Mouse (Mus musculus) gastrocnemius, postnatal 25 days (tissue): ENCODE data around the gene 1700021F05Rik. TPM values are rescaled to one million over a fixed set of nuclear protein-coding genes. Genes with fewer than 3 reads are reported as not detected.

Source experiments
- DNase-seq: peaks from one replicate; pipeline ENCODE4 v3.0.0; 2022
- total RNA-seq, 2 experiments: library from RNA; stranded (reverse); gene quantifications; 1 replicate in 1 of 2; 2 replicates in 1 of 2; pipeline ENCODE4 v1.2.3; 2021

Gene 1700021F05Rik
- total RNA-seq, 2 experiments from 2014 or later = 101 to 117 TPM

- DNase-seq = peak; percentile 58
Observed at GRCm38 (mm10) chr10:43483426-43483995, 57.3 kb downstream of the 1700021F05Rik start.

GRCm38 (mm10) chr10:43482021-43482420, 58.8 kb downstream of the 1700021F05Rik start:
- no peak for DNase-seq

DNA sequence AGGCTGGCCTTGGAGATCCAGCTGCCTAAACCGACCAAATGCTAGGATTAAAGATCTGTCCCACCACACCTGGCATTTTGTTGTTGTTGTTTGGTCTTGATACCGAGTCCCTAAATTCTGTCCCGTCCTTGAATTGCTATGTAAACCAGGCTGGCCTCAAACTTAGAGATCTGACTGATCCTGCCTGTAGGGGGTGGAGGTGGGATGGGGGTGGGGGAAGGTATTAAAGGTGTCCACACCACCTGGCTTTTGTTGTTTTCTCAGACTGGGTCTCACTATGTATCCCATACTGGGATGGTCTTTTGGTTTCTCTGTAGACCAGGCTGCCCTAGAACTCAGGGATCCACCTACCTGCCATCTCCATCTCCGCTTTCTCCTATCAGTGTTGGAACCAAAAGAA, 59.6 kb downstream of the 1700021F05Rik start:
- DNase-seq = no peak

- DNase-seq = no peak
Observed at GRCm38 (mm10) chr10:43480227-43480849, 60.5 kb downstream of the 1700021F05Rik start.

GRCm38 (mm10) chr10:43479436-43480157, 61.2 kb downstream of the 1700021F05Rik start:
- peak; percentile 91 for DNase-seq

- peak; percentile 49 for DNase-seq
Observed at GRCm38 (mm10) chr10:43478751-43479435, 61.9 kb downstream of the 1700021F05Rik start, which contains the start of gene Bend3. Bend3 (plus strand) TSS chr10:43478831.

GRCm38 (mm10) chr10:43477865-43478681, 62.7 kb downstream of the 1700021F05Rik start:
- peak; percentile 52 for DNase-seq

DNA sequence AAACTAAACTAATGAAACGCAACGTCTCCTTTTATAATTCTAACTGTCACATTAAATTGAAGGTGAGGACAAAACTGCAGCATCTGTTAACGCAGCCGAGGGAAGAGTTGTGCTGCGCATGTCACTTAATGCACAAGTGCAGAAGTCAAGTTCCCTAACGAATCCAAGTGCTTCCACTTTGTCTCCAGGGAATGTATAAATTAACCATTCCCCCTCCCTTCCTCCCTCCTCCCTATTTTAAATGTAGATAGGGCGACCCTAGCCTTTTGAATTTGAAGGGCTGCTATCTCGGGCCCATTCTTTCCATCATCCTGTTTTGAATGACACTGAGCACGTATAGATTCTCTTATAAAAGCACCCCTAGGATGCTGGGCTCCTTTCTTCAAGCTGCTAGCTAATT, 63.3 kb downstream of the 1700021F05Rik start:
- DNase-seq = no peak

- DNase-seq = no peak
Observed at GRCm38 (mm10) chr10:43475376-43475775, 65.4 kb downstream of the 1700021F05Rik start.

Other genes starting within 250 kb of the 1700021F05Rik start
- gene Bend3, start 62.2 kb downstream of the 1700021F05Rik start, total RNA-seq = 1 to 10 TPM; 2.9 to 3.6 TPM
- gene Gm9803, start 16.9 kb downstream of the 1700021F05Rik start, total RNA-seq = 10 to 100 TPM in 1 of 2 experiments, 1 to 10 TPM in 1; 6.6 to 16.7 TPM
- gene Cd24a, start 37.3 kb upstream of the 1700021F05Rik start, total RNA-seq = 10 to 100 TPM; 39.5 to 77.7 TPM